Mouse (Mus musculus): ENCODE results near the gene Wwox.

The Wwox gene

GRCm38 (mm10) chr8:115063623-115064022 lies 624.2 kb downstream of the Wwox start:
- no peak for DNase-seq

GRCm38 (mm10) chr8:115064691-115065090 lies 625.2 kb downstream of the Wwox start:
- no peak for DNase-seq

GRCm38 (mm10) chr8:115065386-115065785 lies 625.9 kb downstream of the Wwox start:
- DNase-seq, result no peak

- no peak for DNase-seq
Observed at GRCm38 (mm10) chr8:115066550-115067058, 627.1 kb downstream of the Wwox start.

GRCm38 (mm10) chr8:115068723-115069122 lies 629.3 kb downstream of the Wwox start:
- no peak for DNase-seq

GRCm38 (mm10) chr8:115070225-115070624 lies 630.8 kb downstream of the Wwox start:
- no peak for DNase-seq

GRCm38 (mm10) chr8:115071231-115071630 lies 631.8 kb downstream of the Wwox start:
- no peak for DNase-seq

GRCm38 (mm10) chr8:115078296-115078695 lies 638.8 kb downstream of the Wwox start:
- no peak for DNase-seq

GRCm38 (mm10) chr8:115081302-115082207 lies 642.1 kb downstream of the Wwox start:
- no peak for DNase-seq

GRCm38 (mm10) chr8:115088162-115088561 lies 648.7 kb downstream of the Wwox start:
- no peak for DNase-seq

- DNase-seq, result no peak
Observed at GRCm38 (mm10) chr8:115089744-115090143, 650.3 kb downstream of the Wwox start.

GRCm38 (mm10) chr8:115090202-115090601 lies 650.7 kb downstream of the Wwox start:
- no peak for DNase-seq

GRCm38 (mm10) chr8:115095548-115095947 lies 656.1 kb downstream of the Wwox start:
- DNase-seq, result peak; percentile 10

GRCm38 (mm10) chr8:115097988-115098562 lies 658.6 kb downstream of the Wwox start:
- DNase-seq, result peak; percentile 5

GRCm38 (mm10) chr8:115109309-115109708 lies 669.9 kb downstream of the Wwox start:
- DNase-seq, result no peak

- DNase-seq, result no peak
Observed at GRCm38 (mm10) chr8:115110423-115110822, 671.0 kb downstream of the Wwox start.

- no peak for DNase-seq
Observed at GRCm38 (mm10) chr8:115112062-115112461, 672.6 kb downstream of the Wwox start.

GRCm38 (mm10) chr8:115114498-115114897 lies 675.0 kb downstream of the Wwox start:
- no peak for DNase-seq

GRCm38 (mm10) chr8:115126081-115126480 lies 686.6 kb downstream of the Wwox start:
- no peak for DNase-seq

- DNase-seq, result no peak
Observed at GRCm38 (mm10) chr8:115126674-115127073, 687.2 kb downstream of the Wwox start.

GRCm38 (mm10) chr8:115129307-115129706 lies 689.9 kb downstream of the Wwox start:
- DNase-seq, result no peak

GRCm38 (mm10) chr8:115133119-115133518 lies 693.7 kb downstream of the Wwox start:
- no peak for DNase-seq

- DNase-seq, result no peak
Observed at GRCm38 (mm10) chr8:115133711-115134218, 694.3 kb downstream of the Wwox start.

GRCm38 (mm10) chr8:115136888-115137287 lies 697.4 kb downstream of the Wwox start:
- no peak for DNase-seq
